Mouse (Mus musculus): ENCODE results near the gene Mrpl30.

Mrpl30 gene

DNA sequence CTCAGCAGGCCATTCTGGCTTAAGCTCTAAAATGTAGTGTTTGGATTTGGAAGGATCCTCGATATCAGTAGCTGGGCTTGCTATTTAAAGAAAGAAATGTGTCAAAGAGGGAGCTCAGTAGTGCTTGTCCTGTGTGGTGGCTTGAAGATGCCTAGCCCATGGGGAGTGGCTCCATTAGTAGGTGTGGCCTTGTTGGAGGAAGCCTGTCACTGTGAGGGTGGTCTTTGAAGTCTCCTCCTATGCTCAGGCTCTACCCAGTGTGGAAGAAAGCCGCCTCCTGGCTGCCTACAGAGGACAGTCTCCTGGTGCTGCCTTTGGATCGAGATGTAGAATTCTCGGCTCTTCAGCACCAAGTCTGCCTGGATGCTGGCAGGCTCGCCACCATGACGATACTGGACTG is 10.0 kb downstream of the Mrpl30 start:
- no peak for DNase-seq (ENCODE audit: low spot score in 2 of 2)

DNA sequence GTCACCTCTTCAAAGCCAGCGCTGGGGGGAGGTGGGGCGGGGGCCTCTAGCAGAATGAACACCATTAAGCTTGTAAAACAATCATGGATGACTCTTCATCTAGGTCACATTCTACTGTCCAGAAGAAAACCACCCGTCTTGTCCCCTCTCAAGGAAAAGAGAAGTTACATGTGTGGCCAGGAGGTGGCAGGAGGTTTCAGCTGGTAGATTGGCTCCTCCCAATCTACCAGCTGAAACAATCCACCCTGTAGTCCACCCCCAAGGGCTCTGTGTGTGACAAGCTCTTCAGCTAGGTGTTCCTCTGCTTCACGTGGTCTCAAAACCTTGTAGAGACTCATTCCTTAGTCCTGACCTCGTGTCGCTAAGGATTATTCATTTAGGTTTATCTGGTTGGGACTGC is 12.9 kb downstream of the Mrpl30 start:
- no peak for DNase-seq (ENCODE audit: low spot score in 2 of 2)

- DNase-seq (ENCODE audit: low spot score in 2 of 2) = no peak
Observed at GRCm38 (mm10) chr1:37912751-37913150, 22.5 kb downstream of the Mrpl30 start.

- DNase-seq (ENCODE audit: low spot score in 2 of 2) = no peak
Observed at GRCm38 (mm10) chr1:37916393-37916792, 26.1 kb downstream of the Mrpl30 start, which contains the start of gene Lyg2. Gene Lyg2, minus strand, starts transcription at chr1:37916493.

DNA sequence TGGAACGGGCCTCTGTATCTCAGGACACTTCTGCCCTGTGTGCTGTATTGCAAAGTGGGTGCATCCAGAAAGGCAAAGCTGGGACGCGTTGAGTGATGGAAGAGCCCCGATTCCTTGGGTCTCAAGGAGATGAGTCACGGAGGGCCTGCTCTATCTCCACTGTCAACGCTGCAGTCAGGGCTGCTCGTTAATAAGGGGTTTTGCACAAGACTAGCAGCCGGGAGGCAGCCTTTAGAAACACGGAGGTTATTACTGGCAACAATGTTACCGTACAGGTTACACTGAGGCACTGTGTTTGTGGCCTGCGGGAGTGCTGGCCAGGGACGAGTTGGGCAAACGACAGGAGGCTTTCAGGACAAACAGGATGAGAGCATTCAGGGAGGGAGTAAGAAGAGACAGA is 27.4 kb downstream of the Mrpl30 start:
- no peak for DNase-seq (ENCODE audit: low spot score in 2 of 2)

DNA sequence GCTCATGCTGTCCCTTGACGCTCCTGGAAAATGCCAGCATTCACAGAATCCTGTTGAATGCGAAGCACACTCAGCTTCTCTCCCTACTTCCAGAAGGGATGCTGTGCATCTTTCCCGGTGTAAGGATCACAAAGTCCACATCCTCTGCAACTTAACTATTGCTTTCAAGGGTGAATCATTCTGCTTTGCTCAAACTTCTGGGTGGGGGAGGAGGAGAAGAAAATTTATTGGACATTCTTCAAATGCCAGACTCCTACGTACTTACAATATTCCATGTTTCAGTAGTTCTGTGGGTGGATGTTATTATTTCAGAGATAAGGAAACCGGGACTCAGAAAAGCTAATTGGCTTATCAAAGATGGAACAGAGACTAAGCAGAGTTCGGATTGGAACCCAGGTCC is 27.8 kb downstream of the Mrpl30 start:
- DNase-seq (ENCODE audit: low spot score in 2 of 2) = no peak

GRCm38 (mm10) chr1:37922536-37922935 is 32.3 kb downstream of the Mrpl30 start:
- DNase-seq (ENCODE audit: low spot score in 2 of 2) = no peak

DNA sequence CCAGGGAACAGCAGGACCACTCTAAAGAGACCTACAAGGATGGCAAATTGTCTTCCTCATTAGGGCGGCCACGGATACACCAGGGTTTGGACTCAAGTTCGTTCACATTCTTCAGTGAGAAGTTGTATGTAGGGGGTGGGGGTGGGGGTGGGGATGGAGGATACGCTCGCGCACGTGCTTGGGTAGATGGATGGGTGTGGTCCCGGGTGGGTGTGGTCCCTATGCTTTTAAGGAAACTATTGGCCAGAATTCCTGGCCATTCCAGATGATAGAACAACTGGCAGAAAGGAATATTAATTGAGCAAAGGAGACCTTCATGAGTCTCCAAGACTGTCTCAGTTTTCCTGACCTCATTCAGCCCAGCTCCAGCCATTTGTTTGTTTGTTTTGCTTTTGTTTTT is 35.7 kb downstream of the Mrpl30 start:
- DNase-seq (ENCODE audit: low spot score in 2 of 2) = no peak

DNA sequence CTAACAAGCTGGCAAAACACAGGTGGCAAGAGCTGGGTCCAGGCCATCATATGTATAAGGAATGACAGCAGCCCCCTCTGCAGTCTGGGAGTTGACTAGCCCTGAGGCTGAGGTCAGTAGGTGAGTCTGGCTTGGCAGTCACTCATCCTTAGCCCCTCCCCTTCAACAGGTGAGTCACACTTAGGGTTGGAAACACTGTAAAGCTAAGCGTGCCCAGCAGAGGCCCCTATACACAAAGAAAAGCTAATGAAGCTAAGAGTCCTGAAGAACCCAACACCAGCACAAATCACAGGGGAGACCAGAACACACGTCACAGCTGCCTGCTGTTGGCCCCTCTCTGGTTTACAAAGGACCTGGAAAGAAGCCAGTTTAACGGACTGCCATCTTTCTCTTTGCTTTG is 41.5 kb downstream of the Mrpl30 start:
- no peak for DNase-seq (ENCODE audit: low spot score in 2 of 2)

Data from frontal cortex, postnatal 25 days (tissue).